Mouse (Mus musculus) right cerebral cortex, postnatal 14 days (tissue): ENCODE measurements around the gene Robo2.
A peak's percentile ranks its signal among the peaks of the same experiment; 100 is the strongest.
"Not testable (repeated sequence)": the region's sequence is repeated elsewhere in the genome, so short reads cannot be mapped to it uniquely, and the experiment has no call there.

Source experiments
- DNase-seq: peaks from one replicate; pipeline ENCODE4 v3.0.0; 2022

The Robo2 gene

DNA sequence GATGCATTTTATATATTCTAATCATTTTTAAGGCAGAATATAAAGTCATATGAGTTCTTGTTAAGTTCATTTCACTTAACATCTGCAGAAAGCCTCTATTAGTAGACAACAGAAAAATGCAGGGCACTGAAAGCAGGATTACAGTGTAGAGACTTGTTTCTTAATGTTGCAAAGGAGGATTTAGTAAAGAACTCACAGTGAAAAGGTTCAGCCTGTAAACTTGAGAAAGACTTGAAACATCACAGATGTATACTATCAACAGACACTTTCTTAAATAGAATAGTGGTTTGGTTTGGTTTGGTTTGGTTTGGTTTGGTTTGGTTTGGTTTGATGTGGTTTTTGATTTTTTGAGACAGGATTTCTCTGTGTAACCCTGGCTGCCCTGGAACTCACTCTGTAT is 349.7 kb downstream of the Robo2 start:
- DNase-seq, result no peak

DNA sequence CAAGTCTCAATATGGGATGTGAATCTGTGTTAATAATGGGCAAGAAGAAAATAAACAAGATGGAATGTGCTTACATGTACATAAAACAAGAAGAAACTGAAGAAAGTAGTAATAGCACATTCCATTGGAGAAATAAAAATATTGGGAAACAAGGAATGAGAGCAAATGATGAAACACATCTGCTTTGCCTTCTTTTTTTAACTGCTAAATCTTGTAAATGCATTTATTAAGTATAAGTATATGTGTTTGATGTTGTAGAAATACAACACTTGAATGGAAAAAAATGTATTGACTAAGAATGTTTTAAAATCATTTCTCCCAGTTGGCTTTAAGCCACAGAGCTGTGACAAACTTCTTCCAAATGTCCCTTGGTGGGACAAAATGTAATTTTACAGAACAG is 350.1 kb downstream of the Robo2 start:
- DNase-seq, result no peak

- no peak for DNase-seq
Observed at GRCm38 (mm10) chr16:74056886-74057285, 354.7 kb downstream of the Robo2 start.

DNA sequence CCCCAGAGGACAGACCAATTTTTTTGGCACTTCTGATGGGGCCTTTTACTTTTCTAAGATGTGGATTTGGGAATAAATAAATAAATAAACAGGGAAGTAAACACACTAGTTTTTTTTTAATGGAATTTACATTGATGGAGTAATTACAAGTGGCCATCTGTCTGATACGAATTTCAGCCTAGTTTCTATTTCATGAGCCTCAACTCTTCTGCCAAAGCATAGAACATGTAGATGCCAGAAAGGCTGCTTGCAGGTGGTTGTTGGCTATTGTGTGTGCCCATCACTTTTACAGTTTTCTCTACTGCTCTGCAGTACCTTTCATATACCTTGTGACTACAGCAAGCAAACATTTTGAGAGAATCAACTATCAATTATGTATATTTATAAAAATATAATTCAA is 355.4 kb downstream of the Robo2 start:
- no peak for DNase-seq

- DNase-seq, result peak; percentile 21
Observed at GRCm38 (mm10) chr16:74055061-74055751, 356.4 kb downstream of the Robo2 start.

- DNase-seq, result no peak
Observed at GRCm38 (mm10) chr16:74049467-74049866, 362.2 kb downstream of the Robo2 start.

DNA sequence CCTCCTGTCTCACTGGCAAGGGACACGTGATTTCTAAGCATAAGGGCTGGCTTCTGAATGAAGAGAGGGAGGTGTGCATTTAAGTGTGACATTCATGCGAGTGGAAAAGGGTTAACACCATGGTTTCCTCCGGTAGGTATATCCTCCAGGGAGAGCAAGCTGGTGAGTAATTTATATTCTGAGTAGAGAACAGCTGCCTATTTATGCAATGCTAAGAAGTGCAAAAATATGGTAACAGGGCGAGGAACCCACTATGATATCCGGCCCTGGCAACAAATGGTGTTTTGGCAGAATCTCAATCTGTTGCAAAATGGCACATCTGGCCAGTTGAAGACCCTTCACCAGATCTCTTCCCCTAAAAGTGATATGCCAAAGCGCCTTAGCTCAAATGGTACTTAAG is 362.6 kb downstream of the Robo2 start:
- no peak for DNase-seq

GRCm38 (mm10) chr16:74047232-74047631 is 364.4 kb downstream of the Robo2 start:
- no peak for DNase-seq

GRCm38 (mm10) chr16:74040797-74041196 is 370.8 kb downstream of the Robo2 start:
- not testable (repeated sequence) for DNase-seq

GRCm38 (mm10) chr16:74027822-74028221 is 383.8 kb downstream of the Robo2 start:
- DNase-seq, result no peak

DNA sequence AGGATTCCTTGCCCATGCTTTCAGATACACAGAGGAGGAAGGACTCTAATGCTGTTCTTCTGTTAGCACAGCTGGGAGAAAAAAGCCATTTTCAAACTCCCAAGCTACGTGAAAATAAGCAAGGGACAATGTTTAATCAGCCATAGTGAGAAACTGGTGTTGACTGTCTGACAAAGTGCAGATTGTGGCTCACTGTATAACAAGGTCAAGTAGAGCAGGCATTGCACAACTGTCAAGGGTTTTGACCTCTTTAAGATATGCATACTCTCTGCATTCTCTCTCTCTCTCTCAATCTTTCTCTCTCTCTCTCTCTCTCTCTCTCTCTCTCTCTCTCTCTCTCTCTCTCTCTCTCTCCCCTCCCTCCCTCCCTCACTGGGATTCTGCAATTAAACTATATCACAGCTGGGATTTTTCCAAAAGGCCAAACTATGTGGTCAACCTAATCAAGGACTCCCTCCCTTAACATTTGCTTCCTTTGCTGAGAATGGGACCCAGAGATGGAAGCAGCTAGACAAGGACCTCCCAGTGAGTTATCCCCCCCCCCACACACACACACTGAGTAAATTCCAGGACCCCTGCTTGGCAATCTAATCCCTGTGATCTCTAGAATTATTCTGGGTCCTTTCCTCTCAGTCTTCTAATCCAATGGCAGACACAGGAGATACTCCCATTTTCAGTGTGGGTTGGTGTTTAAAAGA is 389.2 kb downstream of the Robo2 start:
- no peak for DNase-seq

GRCm38 (mm10) chr16:74005767-74006166 is 405.9 kb downstream of the Robo2 start:
- DNase-seq, result no peak

DNA sequence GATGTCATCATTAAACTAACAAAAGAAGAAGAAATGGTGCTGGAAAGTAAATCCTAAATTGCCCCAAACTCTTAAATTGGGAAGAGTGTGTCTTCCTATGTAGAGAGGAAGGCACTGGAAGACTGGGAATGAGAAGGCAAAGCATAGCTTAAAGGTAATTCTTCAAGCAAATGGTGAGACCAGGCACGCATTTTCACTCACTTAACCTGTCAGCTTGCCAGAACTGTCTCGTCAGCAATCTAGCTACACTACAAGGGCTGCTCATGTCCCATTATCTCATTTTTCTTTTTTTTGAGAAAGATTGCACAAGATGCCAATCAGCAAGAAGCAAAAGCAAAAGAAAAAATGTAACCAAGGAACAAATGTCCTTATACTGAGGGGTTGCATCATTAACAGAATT is 410.3 kb downstream of the Robo2 start:
- DNase-seq, result no peak

GRCm38 (mm10) chr16:73991212-73991611 is 420.4 kb downstream of the Robo2 start:
- DNase-seq, result no peak

- no peak for DNase-seq
Observed at GRCm38 (mm10) chr16:73969573-73969972, 442.1 kb downstream of the Robo2 start.

GRCm38 (mm10) chr16:73964366-73964926 is 447.2 kb downstream of the Robo2 start:
- DNase-seq, result no peak

DNA sequence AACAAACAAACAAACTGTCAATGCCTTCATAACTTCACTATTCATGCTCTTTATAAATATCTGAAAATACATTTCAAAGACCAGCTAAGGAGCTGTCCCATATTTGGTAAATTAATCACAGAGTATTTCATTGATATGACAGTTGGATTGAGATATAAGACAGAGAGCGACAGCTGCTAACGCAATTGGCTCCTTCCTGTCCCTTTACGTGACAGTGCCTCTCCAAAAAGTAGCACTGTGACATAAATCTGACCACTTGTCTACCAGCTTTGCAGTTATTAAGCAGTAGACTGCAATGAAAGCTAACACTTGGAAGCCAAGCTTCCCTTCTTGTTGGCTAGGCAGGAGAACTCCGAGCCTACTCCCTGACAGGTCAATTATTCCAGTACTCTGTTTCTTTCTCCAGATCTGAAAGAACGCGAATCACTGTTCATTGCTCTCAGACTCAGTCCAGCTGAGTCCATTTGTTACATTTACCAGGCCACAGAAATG is 452.1 kb downstream of the Robo2 start:
- DNase-seq, result no peak

- DNase-seq, result no peak
Observed at GRCm38 (mm10) chr16:73958524-73958846, 453.1 kb downstream of the Robo2 start.

- DNase-seq, result no peak
Observed at GRCm38 (mm10) chr16:73957675-73958523, 453.7 kb downstream of the Robo2 start.

- no peak for DNase-seq
Observed at GRCm38 (mm10) chr16:73946171-73946570, 465.5 kb downstream of the Robo2 start.

DNA sequence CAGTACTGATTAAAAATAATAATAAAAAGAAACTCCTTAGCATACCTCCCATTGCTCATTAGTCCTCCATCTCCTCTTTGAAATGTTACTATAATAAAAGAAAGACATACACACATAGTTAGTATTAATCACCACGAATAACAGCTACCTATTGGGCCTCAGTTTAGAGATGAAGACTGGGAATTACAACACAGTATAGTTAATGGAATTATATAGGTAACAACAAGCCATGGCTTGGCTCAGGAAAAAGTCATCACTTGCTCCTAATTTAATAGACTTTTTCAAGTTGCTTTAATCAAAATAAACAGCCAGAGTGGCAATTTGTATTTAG is 471.4 kb downstream of the Robo2 start:
- no peak for DNase-seq

DNA sequence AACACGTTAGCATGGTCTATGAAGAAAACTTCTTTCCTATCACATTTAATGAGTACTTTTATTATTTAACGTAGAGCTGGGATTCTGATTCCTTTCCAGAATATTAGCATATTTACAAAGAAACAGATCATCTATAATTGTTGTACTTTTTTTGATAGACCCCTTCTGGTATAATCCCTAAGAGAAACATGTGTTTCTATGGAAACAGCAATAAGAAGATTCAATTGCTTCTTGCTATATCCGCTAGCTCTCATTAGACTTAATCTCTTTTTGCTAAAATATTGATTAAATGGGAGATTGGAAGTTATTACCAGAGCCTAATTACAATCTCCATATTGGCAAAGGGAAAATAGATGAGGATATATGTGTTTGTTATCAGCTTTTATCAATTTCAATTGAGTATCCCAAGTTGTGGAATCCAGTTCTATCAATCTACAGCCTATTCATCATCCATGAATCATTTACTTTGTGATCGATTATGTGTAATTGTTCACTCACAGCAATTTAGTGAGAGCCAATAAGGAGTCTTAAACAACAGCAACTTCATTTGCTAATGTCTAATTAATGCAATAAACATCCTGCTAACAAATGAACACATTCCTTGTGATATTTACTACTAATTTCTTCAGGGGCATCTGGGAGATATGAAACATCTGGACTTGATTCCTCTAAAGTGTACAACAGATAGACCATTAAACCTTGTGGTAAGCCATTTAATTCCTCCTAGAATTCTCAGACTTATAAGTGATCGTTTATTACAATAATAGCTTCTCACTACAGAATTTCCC is 472.0 kb downstream of the Robo2 start:
- no peak for DNase-seq

DNA sequence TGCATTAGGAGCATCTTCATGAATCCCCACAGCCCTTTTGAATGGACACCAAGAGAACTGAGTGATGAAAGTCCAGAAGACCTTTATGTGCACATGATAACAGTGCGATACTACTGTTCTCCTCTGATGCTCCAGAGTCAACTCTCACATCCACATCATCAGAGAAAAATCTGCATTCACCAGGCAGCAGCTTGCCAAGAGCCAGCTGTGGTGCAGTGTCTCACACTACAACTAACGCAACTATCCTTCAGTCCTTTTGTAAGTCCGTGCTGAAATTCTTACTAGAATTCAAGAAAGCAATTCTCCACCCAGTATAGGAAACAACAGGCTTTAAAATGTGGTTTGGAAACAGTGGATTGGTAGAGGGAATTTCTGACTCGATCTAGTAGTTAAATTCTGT is 481.3 kb downstream of the Robo2 start:
- DNase-seq, result no peak
